Mouse (Mus musculus) kidney, adult 2 months (tissue): ENCODE results near the gene H2-Eb2.

Source experiments
- CTCF ChIP-seq: fragments of 200-500 bp; conservative IDR thresholded peaks from 2 replicates; pipeline ENCODE4 v1.5.1; 2011; ENCODE audit warnings: low read depth, mild to moderate bottlenecking, control low read depth, low read length, moderate library complexity, mixed read lengths; ENCODE audit not compliant: insufficient read depth, insufficient read length
- POLR2A ChIP-seq: fragments of 200-500 bp; IDR thresholded peaks from one replicate; pipeline ENCODE4 v1.6.1; 2011; ENCODE audit warnings: low read depth, low read length, control low read depth

- TF ChIP-seq POLR2A: no peak
- TF ChIP-seq CTCF: no peak
These were observed 908 bp downstream of the H2-Eb2 start for GRCm38 (mm10) chr17:34326373-34326772.
